Mouse (Mus musculus): Measurements from ENCODE around the gene Mapk7.

- TF ChIP-seq POLR2A (IDR thresholded peaks at IDR 0.05; ENCODE audit: low read depth, low read length) (no peak), CTCF (IDR thresholded peaks at IDR 0.05; ENCODE audit: extremely low read depth, insufficient read length, insufficient replicate concordance, low read depth, low read length) (no peak)
Measured at GRCm38 (mm10) chr11:61449499-61450292, 44.5 kb downstream of the Mapk7 start.

Data from small intestine, adult 2 months (tissue).